Mouse (Mus musculus) stomach, postnatal 0 days (tissue): ENCODE measurements around the gene Pdzrn3.

Experiments
- CTCF ChIP-seq: IDR thresholded peaks from 2 replicates; pipeline ENCODE4 v1.5.1; 2016; ENCODE audit warnings: antibody characterized with exemption, low read depth, mild to moderate bottlenecking, moderate library complexity
- EP300 ChIP-seq: optimal IDR thresholded peaks from 2 replicates; pipeline ENCODE3; 2016; ENCODE audit warnings: antibody characterized with exemption

DNA sequence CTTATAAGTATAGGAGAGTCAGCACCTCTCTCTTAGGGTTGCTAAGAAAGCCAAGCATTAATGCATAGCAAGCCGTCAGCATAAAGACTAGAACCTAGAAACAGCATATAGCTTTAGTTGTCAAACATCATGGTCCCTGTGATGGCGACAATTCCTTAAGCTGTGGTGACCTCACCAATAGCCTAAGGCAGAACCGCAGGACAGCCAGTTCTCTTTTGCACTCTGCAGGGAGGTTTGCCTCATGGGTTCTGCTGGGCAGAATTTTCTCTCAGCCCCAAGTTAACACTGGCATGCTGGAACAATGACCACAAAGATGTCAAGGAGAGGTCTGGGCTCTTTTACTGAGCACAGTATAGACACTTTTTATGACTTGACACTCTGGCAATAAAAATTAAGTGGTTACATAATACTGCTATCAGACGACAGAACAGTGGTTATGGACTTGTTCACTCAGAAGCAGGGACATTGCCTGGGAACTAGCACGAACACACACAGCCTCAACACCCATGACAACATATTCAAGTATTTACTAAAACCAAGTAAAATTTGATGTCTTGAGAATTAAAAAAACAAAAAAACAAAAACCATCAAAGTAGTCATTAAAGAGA, 90.0 kb downstream of the Pdzrn3 start:
- no peak for TF ChIP-seq EP300
- no peak for TF ChIP-seq CTCF
